Mouse (Mus musculus): ENCODE measurements at regions not wholly inside any gene's neighbourhood (a gene's known extent, or its start where the extent isn't known, plus 50 kb on each side); places are given as distances from the start of the nearest gene placed in this dataset. TPM values are rescaled to one million over a fixed set of nuclear protein-coding genes. Genes with fewer than 3 reads are reported as not detected.

GRCm38 (mm10) chr2:56953337-56953736 is 170.5 kb downstream of the Nr4a2 start:
- H3K27ac ChIP-seq (ENCODE audit: low read depth, low read length), result no peak overlapping the region
- H3K36me3 ChIP-seq (ENCODE audit: control insufficient read depth, insufficient read depth, low read length), result no peaks in the 10 kb centered on the region
- no peak overlapping the region for H3K4me3 ChIP-seq (ENCODE audit: low read depth, low read length)
- H3K9me3 ChIP-seq (ENCODE audit: control insufficient read depth, low read length), result no peaks in the 10 kb centered on the region
- no peaks in the 10 kb centered on the region for H3K27me3 ChIP-seq (ENCODE audit: control insufficient read depth, insufficient read depth, low read length)
- H3K4me2 ChIP-seq, result no peak overlapping the region
- WGBS, result 86% methylated on average over 8 of the region's 8 CpGs
- H3K4me1 ChIP-seq (ENCODE audit: control insufficient read depth, insufficient read depth, low read length), result no peaks in the 10 kb centered on the region
- DNase-seq (ENCODE audit: low spot score, missing footprints) (no peak), ATAC-seq (ENCODE audit: low FRiP score) (no peak)
- H3K9ac ChIP-seq (ENCODE audit: low read length), result no peak overlapping the region

- H3K9ac ChIP-seq (ENCODE audit: low read length), result no peak overlapping the region
- H3K9me3 ChIP-seq (ENCODE audit: control insufficient read depth, low read length), result no peaks in the 10 kb centered on the region
- H3K27me3 ChIP-seq (ENCODE audit: control insufficient read depth, insufficient read depth, low read length), result no peaks in the 10 kb centered on the region
- ATAC-seq (ENCODE audit: low FRiP score), result no peak
- no peaks in the 10 kb centered on the region for H3K36me3 ChIP-seq (ENCODE audit: control insufficient read depth, insufficient read depth, low read length)
- WGBS, result 94% methylated on average over 5 of the region's 5 CpGs
- no peak overlapping the region for H3K27ac ChIP-seq (ENCODE audit: low read depth, low read length)
- H3K4me1 ChIP-seq (ENCODE audit: control insufficient read depth, insufficient read depth, low read length), result no peaks in the 10 kb centered on the region
- DNase-seq (ENCODE audit: low spot score, missing footprints), result no peak
- no peak overlapping the region for H3K4me2 ChIP-seq
- H3K4me3 ChIP-seq (ENCODE audit: low read depth, low read length), result no peak overlapping the region
Measured at GRCm38 (mm10) chr2:56912531-56912930, 211.3 kb downstream of the Nr4a2 start.

GRCm38 (mm10) chr2:56909096-56909865 is 214.5 kb downstream of the Nr4a2 start:
- Histone ChIP-seq H3K9ac (ENCODE audit: low read length) (no peak overlapping the region), H3K4me1 (ENCODE audit: control insufficient read depth, insufficient read depth, low read length) (no peaks in the 10 kb centered on the region), H3K4me3 (ENCODE audit: low read depth, low read length) (no peak overlapping the region), H3K27ac (ENCODE audit: low read depth, low read length) (no peak overlapping the region), H3K36me3 (ENCODE audit: control insufficient read depth, insufficient read depth, low read length) (no peaks in the 10 kb centered on the region), H3K4me2 (no peak overlapping the region), H3K27me3 (ENCODE audit: control insufficient read depth, insufficient read depth, low read length) (no peaks in the 10 kb centered on the region), H3K9me3 (ENCODE audit: control insufficient read depth, low read length) (no peaks in the 10 kb centered on the region)
- ATAC-seq (ENCODE audit: low FRiP score), result no peak
- 82% methylated on average over 2 of the region's 2 CpGs for WGBS
- DNase-seq (ENCODE audit: low spot score, missing footprints), result no peak

GRCm38 (mm10) chr2:56885181-56885580 is 238.6 kb downstream of the Nr4a2 start:
- no peak for ATAC-seq (ENCODE audit: low FRiP score)
- Histone ChIP-seq H3K4me2 (no peak overlapping the region), H3K9ac (ENCODE audit: low read length) (no peak overlapping the region), H3K4me3 (ENCODE audit: low read depth, low read length) (no peak overlapping the region), H3K9me3 (ENCODE audit: control insufficient read depth, low read length) (no peaks in the 10 kb centered on the region), H3K4me1 (ENCODE audit: control insufficient read depth, insufficient read depth, low read length) (no peaks in the 10 kb centered on the region), H3K36me3 (ENCODE audit: control insufficient read depth, insufficient read depth, low read length) (no peaks in the 10 kb centered on the region), H3K27ac (ENCODE audit: low read depth, low read length) (no peak overlapping the region), H3K27me3 (ENCODE audit: control insufficient read depth, insufficient read depth, low read length) (no peaks in the 10 kb centered on the region)
- WGBS, result 75% methylated on average over 3 of the region's 3 CpGs
- no peak for DNase-seq (ENCODE audit: low spot score, missing footprints)

- ATAC-seq (ENCODE audit: low FRiP score) (no peak), DNase-seq (ENCODE audit: low spot score, missing footprints) (no peak)
- Histone ChIP-seq H3K4me1 (ENCODE audit: control insufficient read depth, insufficient read depth, low read length) (no peaks in the 10 kb centered on the region), H3K36me3 (ENCODE audit: control insufficient read depth, insufficient read depth, low read length) (no peaks in the 10 kb centered on the region), H3K27ac (ENCODE audit: low read depth, low read length) (no peak overlapping the region), H3K4me2 (no peak overlapping the region), H3K4me3 (ENCODE audit: low read depth, low read length) (no peak overlapping the region), H3K9me3 (ENCODE audit: control insufficient read depth, low read length) (no peaks in the 10 kb centered on the region), H3K9ac (ENCODE audit: low read length) (no peak overlapping the region), H3K27me3 (ENCODE audit: control insufficient read depth, insufficient read depth, low read length) (no peaks in the 10 kb centered on the region)
- 47% methylated on average over 2 of the region's 2 CpGs for WGBS
Measured at GRCm38 (mm10) chr2:56860776-56861175, 263.0 kb downstream of the Nr4a2 start.

- Histone ChIP-seq H3K4me2 (no peak overlapping the region), H3K36me3 (ENCODE audit: control insufficient read depth, insufficient read depth, low read length) (no peaks in the 10 kb centered on the region), H3K27ac (ENCODE audit: low read depth, low read length) (no peak overlapping the region), H3K9ac (ENCODE audit: low read length) (no peak overlapping the region), H3K4me1 (ENCODE audit: control insufficient read depth, insufficient read depth, low read length) (no peaks in the 10 kb centered on the region), H3K9me3 (ENCODE audit: control insufficient read depth, low read length) (no peaks in the 10 kb centered on the region), H3K4me3 (ENCODE audit: low read depth, low read length) (no peak overlapping the region), H3K27me3 (ENCODE audit: control insufficient read depth, insufficient read depth, low read length) (no peaks in the 10 kb centered on the region)
- no peak for ATAC-seq (ENCODE audit: low FRiP score)
- DNase-seq (ENCODE audit: low spot score, missing footprints), result peak; percentile 78
- 38% methylated on average over 4 of the region's 4 CpGs for WGBS
Measured at GRCm38 (mm10) chr2:56820551-56820950, 303.3 kb downstream of the Nr4a2 start.

GRCm38 (mm10) chr2:56784808-56785207 is 339.0 kb downstream of the Nr4a2 start:
- no peak overlapping the region for H3K4me2 ChIP-seq
- H3K36me3 ChIP-seq (ENCODE audit: control insufficient read depth, insufficient read depth, low read length), result no peaks in the 10 kb centered on the region
- no peak overlapping the region for H3K27ac ChIP-seq (ENCODE audit: low read depth, low read length)
- no peaks in the 10 kb centered on the region for H3K4me1 ChIP-seq (ENCODE audit: control insufficient read depth, insufficient read depth, low read length)
- ATAC-seq (ENCODE audit: low FRiP score) (no peak), DNase-seq (ENCODE audit: low spot score, missing footprints) (no peak)
- H3K9ac ChIP-seq (ENCODE audit: low read length), result no peak overlapping the region
- WGBS, result 84% methylated on average over 2 of the region's 2 CpGs
- no peaks in the 10 kb centered on the region for H3K9me3 ChIP-seq (ENCODE audit: control insufficient read depth, low read length)
- no peak overlapping the region for H3K4me3 ChIP-seq (ENCODE audit: low read depth, low read length)
- no peaks in the 10 kb centered on the region for H3K27me3 ChIP-seq (ENCODE audit: control insufficient read depth, insufficient read depth, low read length)

Small RNA genes in the stretch of these regions (microRNA-seq; reads per million reads assigned to microRNA genes)
- not detected for gene Mir195b

Data from midbrain, embryonic 11.5 days (tissue).